Mouse (Mus musculus) sigmoid colon, adult 10 weeks (tissue): Measurements from ENCODE around the gene Cideb. TPM values are rescaled to one million over a fixed set of nuclear protein-coding genes. Genes with fewer than 3 reads are reported as not detected.

Source experiments
- polyA plus RNA-seq: library from polyadenylated mRNA; stranded (reverse); fragments of 350-450 nt; fragmentation: Illumina TruSeq; extraction: RNeasy Lipid Tissue Mini Kit (QIAGEN cat#74804); gene quantifications from one replicate; pipeline ENCODE4 v1.2.3, GENCODE M21; 2014; ENCODE audit warnings: low read depth, low replicate concordance

The Cideb gene
- polyA plus RNA-seq, result 5.6 TPM

DNA sequence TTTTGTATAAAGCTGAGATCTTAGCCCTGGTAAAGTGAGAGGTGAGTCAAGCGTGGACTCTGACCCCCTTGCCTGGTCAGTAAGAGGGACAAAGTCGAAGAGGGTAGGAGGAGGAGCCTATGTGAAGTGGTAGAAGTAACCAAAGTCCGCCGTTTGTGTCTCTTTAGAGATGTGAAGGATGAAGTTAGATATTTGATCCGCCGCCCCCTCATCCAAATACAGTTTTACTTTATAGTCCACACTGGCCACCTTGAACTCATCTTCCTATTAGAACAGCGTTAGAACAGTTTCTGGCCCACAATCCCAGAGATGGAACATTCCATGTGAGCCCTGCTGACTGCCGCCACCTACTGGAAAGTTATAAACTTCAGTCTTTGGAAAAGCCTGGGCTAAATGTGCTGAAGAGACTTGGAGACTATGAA is at the start of gene Cideb:
Gene Cideb, minus strand, starts transcription at position 96 of the 422 bp plus-strand sequence.

DNA sequence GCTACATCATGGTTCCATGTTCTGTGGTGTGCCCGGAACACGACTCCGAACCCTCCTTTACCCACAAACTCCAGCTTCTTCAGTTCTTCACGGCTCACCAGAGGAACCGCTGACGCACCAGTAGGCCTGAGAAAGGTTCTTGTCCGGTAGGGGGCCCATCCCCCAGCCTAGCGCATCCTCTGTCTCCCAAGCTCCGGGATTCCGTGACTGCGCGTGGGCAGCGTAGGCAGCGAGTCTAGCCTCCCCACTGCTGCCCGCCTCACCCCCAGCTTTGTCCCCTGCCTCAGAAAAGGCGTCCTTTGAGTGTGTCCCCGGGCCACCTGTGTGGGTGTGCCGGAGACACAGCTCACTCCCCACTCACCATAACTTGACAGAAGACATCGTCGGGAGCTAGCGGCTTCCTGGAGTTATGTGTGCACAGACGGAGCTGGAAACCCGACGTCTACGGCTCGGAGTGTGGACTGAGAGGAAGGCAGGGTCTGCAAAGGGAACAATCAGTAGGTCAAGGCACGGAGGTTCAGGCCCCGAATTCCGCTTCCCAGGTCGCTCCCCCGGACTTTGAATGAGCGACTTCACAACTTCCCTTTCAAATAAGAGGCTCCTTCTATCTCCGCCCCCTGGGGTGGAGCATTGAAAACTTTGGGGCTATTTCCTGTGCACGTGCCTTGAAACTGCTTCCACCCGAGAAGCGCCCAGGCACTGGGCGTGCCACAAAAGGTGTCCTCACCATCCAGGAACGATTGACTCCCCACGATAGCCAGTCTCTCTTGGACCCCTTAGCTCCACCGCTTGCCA is 30.2 kb upstream of the Cideb start, which contains the start of gene Ripk3:
Gene Ripk3, minus strand, starts transcription at position 610 of the 795 bp plus-strand sequence.

DNA sequence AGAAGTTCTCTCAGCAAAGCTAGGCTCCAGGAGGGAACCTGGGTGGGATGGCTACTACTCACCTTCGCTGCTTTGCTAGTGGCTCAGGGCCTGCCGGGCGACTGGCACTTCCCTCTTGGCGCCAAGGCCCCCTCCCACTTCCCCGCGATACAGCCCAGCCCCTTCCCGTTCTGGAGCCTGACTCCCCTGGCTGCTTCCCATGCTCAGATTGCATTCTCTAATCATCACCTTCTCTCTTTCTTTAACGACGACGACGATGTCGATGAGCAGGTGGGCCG is 25.6 kb upstream of the Cideb start, which contains the start of gene Adcy4:
Gene Adcy4, minus strand, starts transcription at position 138 of the 278 bp plus-strand sequence.

DNA sequence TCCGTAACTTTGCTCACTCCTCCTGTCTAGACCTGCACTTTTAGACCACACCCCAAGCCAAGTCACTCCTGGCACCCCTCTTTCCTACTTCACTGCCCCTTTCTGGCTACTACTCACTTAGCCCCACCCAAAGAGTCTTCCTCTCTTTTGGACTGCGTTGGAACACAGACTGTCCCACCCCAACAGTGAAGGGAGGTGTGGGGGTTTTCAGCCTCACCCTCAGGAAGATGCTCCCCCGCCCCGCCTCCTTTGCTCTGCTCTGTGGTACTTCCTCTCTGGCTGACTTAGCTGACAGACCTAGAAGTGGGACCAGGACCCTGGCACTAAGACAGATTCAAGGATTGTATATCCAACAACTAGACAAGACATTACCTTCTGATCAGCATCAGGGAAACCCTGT is 7.4 kb upstream of the Cideb start, which contains the start of gene Ltb4r1:
Gene Ltb4r1, plus strand, starts transcription at position 267 of the 400 bp plus-strand sequence.

DNA sequence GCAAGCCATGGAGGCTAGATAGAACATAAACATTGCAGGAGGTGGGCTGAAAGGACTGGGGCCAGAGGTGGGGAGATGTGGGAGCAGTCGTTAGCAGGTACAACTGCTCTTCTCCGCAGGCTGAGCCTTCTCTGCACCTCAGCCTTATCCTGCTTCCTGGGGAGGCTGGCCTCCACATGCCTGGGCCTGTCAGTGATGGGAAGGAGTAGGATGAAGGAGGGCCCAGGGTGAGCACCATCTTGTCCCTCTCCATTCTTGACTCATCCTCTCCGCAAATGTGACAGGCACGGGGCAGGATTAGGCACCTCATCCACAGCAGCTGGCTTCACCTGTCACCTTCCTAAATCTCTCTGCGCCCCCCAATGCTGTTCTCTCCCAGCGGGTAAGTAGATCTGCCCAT is 2.9 kb upstream of the Cideb start, which contains the start of gene Ltb4r2:
Gene Ltb4r2, plus strand, starts transcription at position 266 of the 400 bp plus-strand sequence.

DNA sequence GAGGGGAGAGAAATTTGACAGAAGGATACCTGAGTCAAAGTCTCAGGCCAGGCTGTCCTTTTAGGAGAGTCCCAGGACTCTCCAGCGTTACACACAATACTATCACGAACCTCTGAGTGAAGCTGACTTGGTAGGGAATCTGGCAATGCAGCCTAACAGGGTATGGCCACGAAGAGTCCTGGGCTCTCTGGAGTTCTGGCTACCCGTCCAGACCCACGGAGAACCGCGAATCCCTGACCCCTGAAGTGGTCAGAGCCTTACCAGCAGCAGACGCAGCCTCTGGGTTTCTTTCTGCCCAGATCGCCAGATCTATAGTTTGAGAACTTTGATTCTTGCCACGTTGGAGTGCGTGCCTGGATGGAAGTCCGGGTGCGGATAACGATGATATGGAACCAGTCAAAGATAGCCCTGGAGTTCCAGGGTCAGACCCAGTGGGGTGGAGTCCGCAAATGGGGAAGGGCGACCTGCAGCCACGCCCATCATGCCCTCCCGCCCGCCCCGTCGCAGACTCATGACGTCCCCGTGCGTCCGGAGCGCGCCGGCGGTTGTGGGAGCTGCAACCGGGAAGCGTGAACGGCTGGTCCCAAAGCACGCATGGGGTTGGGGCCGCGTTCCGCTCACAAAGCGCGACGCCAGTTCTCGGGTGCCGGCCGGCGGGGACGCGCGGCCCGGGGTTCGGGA is 12.9 kb downstream of the Cideb start, which contains the start of the genes Dhrs1 and Nop9:
Gene Dhrs1, minus strand, starts transcription at position 511 of the 681 bp plus-strand sequence.
Gene Nop9, plus strand, starts transcription at position 514 of the 681 bp plus-strand sequence.

DNA sequence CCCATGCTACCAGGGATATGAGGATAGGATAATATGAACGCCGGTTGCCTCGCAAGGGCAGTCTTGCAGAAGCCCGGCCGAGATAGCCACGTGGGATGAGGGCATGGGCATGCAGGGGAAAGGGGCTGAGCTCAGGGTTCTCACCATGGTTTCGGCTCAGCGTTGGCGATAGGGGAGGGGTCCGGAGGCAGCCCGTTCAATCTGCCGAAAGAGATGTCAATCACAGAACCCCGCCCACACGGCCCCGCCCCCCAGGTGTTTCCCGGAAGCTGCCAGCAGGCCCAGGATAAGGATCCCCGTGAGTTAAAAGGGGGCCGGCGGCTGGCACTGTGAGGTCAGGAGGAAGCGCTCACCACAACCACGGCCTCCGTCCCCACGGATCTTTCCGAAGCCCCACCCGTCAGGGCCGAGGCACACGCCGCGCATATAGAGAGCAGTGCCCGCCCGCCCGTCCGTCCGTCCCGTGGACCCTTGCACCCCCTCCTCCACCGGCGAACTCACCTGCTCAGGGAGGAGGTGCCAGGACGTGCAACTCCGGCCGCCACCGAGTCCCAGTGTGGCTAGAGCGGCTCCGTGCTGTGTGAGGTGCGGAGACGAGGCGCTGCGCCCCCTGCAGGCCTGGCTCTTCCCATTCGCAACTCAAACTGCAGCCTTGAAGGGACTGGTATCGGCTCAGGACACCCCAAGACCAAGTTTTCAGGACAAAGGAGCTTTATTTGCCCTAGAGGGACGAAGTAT is 36.4 kb downstream of the Cideb start, which contains the start of gene Rabggta:
Gene Rabggta, minus strand, starts transcription at position 564 of the 738 bp plus-strand sequence.

DNA sequence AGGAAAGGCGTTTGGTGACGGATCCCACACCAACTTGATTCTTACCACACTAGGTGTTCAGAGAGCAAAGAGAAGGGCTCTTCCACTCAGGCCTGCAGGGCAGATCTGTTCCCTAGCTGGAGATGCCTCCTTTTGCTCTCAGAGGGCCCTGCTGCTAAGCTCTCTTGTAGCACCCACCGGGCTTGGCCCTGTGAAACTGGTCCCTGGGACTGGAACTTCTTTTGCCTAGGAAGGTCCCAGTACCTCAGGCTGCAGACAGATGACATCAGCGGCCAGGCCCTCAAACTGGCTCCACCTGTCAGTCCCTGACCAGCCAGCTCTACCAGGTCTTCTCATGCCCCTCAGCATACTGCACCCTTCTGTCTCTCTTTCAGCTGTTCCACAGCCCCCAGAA is 44.5 kb downstream of the Cideb start, which contains the start of gene Tgm1:
Gene Tgm1, minus strand, starts transcription at position 198 of the 394 bp plus-strand sequence.

Other genes with a start within 250 kb of the Cideb start
- gene Cpne6, start 248.0 kb downstream of the Cideb start, polyA plus RNA-seq, result not detected
- not detected for gene Nrl, start 233.5 kb downstream of the Cideb start, polyA plus RNA-seq
- gene Pck2, start 218.2 kb downstream of the Cideb start, polyA plus RNA-seq, result 5.2 TPM
- gene Dcaf11, start 198.5 kb downstream of the Cideb start, polyA plus RNA-seq, result 21.3 TPM
- not detected for gene A730061H03Rik, start 198.1 kb downstream of the Cideb start, polyA plus RNA-seq
- not detected for gene Fitm1, start 182.8 kb downstream of the Cideb start, polyA plus RNA-seq
- gene Psme1, start 180.3 kb downstream of the Cideb start, polyA plus RNA-seq, result 139 TPM
- gene Emc9, start 173.2 kb downstream of the Cideb start, polyA plus RNA-seq, result 7.3 TPM
- gene Psme2, start 167.3 kb downstream of the Cideb start, polyA plus RNA-seq, result 171 TPM
- 10.6 TPM for gene Rnf31, start 166.8 kb downstream of the Cideb start, polyA plus RNA-seq
- gene Irf9, start 154.9 kb downstream of the Cideb start, polyA plus RNA-seq, result 51.9 TPM
- not detected for gene Rec8, start 140.4 kb downstream of the Cideb start, polyA plus RNA-seq
- gene Ipo4, start 122.5 kb downstream of the Cideb start, polyA plus RNA-seq, result 2.9 TPM
- gene Gm49378, start 120.6 kb downstream of the Cideb start, polyA plus RNA-seq, result 0.63 TPM
- 52.5 TPM for gene Tm9sf1, start 114.7 kb downstream of the Cideb start, polyA plus RNA-seq
- gene Tssk4, start 108.3 kb downstream of the Cideb start, polyA plus RNA-seq, result 0.50 TPM
- 43.5 TPM for gene Mdp1, start 98.0 kb downstream of the Cideb start, polyA plus RNA-seq
- gene Gmpr2, start 86.5 kb downstream of the Cideb start, polyA plus RNA-seq, result 26.0 TPM
- gene Nedd8, start 86.3 kb downstream of the Cideb start, polyA plus RNA-seq, result 50.1 TPM
- gene Tinf2, start 76.6 kb downstream of the Cideb start, polyA plus RNA-seq, result 13.6 TPM
- gene Tgm1, start 44.5 kb downstream of the Cideb start, polyA plus RNA-seq, result not detected
- gene Rabggta, start 36.2 kb downstream of the Cideb start, polyA plus RNA-seq, result 0.73 TPM
- 15.3 TPM for gene Dhrs1, start 12.8 kb downstream of the Cideb start, polyA plus RNA-seq
- gene Nop9, start 12.8 kb downstream of the Cideb start, polyA plus RNA-seq, result 3.3 TPM
- not detected for gene Ltb4r2, start 3.0 kb upstream of the Cideb start, polyA plus RNA-seq
- gene Ltb4r1, start 7.5 kb upstream of the Cideb start, polyA plus RNA-seq, result not detected
- gene Adcy4, start 25.6 kb upstream of the Cideb start, polyA plus RNA-seq, result 0.19 TPM
- 4.4 TPM for gene Ripk3, start 30.4 kb upstream of the Cideb start, polyA plus RNA-seq
- gene Nfatc4, start 64.7 kb upstream of the Cideb start, polyA plus RNA-seq, result 2.6 TPM
- 0.35 TPM for gene Nynrin, start 95.6 kb upstream of the Cideb start, polyA plus RNA-seq
- 2.5 TPM for gene Cbln3, start 125.9 kb upstream of the Cideb start, polyA plus RNA-seq
- gene Khnyn, start 126.5 kb upstream of the Cideb start, polyA plus RNA-seq, result 85.5 TPM
- gene Sdr39u1, start 141.8 kb upstream of the Cideb start, polyA plus RNA-seq, result 8.1 TPM
- 1.5 TPM for gene Cma1, start 186.2 kb upstream of the Cideb start, polyA plus RNA-seq
- not detected for gene Cma2, start 192.5 kb upstream of the Cideb start, polyA plus RNA-seq